Mouse (Mus musculus) hematopoietic stem cell, adult 5-6 weeks (primary cell): ENCODE measurements around the gene Nt5m. TPM values are rescaled to one million over a fixed set of nuclear protein-coding genes. Genes with fewer than 3 reads are reported as not detected.

Experiments
- ATAC-seq, 2 experiments: fragments of 125-278 bp in 1 of 2; replicated peaks in 1 of 2; 2 replicates each; pipeline ENCODE4 v1.8.0; 2016 to 2017; ENCODE audit warnings: inconsistent platforms in 2 of 2, mild to moderate bottlenecking in 2 of 2, moderate number of reproducible peaks in 2 of 2, low read depth in 1 of 2, moderate TSS enrichment in 1 of 2; ENCODE audit not compliant: low FRiP score in 2 of 2, poor library complexity in 2 of 2, severe bottlenecking in 2 of 2, insufficient read depth in 1 of 2, low TSS enrichment in 1 of 2
- total RNA-seq: library from RNA; stranded (forward); fragments of 172-1452, 232-1000 nt; gene quantifications from 2 replicates; pipeline ENCODE4 v1.2.3, GENCODE M21; 2017

The Nt5m gene
- total RNA-seq, 1 experiment from 2014 or later: 16.7 TPM

DNA sequence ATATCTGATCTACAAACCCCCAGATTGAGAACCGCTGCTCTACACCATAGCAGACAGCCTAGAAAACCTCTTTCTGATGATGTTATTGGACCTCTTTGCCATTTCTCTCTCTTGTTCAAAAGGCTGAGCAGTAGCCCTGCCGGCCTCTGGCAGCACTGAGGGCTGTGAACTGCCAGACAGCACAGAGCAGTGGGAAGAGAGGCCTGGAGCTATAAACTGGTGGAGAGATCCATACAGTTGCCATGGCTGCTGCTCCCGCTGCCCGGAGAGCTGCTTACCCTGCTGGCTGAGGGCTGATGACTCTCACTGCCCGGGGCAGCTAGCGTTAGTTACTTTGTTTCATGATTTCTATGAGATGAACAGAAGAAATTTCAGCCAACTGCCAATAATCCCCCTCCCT, 52.6 kb downstream of the Nt5m start:
- ATAC-seq: no peak

- ATAC-seq: peak; percentile 59 to 76; a peak in 3 of 4 replicates
Observed at GRCm38 (mm10) chr11:59893153-59893788, 54.0 kb downstream of the Nt5m start.

DNA sequence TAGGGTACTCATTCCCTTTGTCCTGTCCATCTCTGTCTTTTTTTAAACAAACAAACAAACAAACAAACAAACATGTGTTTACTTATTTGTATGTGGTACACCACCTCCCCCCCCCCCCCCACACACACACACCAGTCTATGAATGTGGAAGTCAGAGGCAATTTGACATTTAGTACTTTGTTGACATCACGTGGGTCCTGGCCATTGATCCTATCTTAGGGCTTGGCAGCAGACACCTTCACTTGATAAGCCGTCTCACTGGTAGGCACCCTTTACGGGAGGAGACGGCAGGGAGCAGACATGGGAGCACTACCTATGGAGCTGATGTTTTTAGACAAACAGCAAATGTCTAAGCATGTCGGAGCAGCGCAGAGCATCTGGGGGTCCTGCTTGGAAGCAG, 55.7 kb downstream of the Nt5m start:
- no peak for ATAC-seq

DNA sequence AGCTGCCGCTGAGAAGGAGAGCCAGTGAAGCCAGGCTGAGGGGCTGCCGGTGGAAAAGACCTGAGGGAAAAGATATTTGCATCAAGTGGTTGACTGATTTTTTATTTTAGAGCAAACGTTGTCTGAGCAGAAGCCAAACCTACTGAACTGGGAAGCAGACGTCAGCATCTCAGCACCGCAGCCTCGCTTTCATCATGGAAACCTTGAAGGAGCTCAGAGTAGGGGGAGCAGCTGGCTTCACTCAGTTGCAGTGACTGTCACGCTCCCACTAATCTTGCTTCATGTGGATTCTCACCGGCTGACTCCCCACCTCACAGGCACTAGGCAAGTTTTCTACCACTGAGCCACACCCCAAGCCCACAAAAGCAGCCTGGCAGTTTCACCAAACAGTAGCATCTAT, 56.1 kb downstream of the Nt5m start:
- no peak for ATAC-seq

DNA sequence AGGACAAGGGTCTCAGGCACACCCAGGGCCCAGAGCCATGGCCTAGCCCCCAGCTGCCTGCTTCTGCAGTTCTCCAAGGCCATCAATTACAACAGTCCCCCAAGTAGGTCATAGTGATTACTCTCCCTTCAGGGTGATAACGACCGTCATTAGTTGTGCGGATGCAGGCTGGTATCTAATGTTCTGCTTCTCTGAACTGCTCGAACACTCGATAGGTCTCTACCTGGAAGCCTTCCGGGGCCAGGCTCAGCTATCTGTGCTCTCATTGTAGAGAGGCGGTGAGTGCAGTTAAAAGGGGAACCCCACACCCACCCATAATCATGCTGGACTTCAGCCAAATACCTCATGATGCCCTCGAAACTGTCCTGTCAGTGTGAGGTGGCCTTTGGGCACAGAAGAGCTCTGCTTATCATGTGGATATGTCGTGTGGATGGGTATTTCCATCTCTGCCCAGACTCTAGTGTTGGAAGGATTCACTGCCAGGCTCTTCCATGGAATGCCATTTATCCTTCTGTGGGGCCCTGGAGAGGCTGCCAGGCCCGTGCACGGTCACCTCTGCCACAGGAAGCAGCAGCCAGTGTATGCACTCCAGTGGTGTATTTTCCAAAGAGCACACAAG, 58.8 kb downstream of the Nt5m start:
- no peak for ATAC-seq

- peak in 1 of 2 experiments; percentile 14; a peak in 1 of 4 replicates for ATAC-seq
Observed at GRCm38 (mm10) chr11:59899711-59900685, 60.8 kb downstream of the Nt5m start.

DNA sequence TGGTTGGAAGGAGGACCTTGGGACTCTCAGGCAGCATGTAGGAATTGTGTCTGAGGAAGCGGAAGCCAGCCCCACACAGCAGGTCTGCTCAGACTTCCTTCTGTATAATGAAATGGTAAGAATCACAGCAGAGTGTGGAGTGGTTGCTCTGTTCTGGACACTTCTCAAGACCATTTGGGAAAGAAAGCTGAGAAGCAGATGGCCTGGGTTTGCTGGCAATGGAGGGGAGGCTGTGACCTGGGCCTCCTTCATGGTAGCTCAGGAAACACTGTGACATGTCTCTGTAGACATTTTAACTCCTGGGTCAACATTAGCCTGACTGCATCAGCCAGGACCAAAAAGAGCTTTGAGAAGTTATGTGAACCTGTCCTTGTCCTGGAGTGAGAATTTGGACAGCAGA, 61.7 kb downstream of the Nt5m start:
- ATAC-seq: no peak

DNA sequence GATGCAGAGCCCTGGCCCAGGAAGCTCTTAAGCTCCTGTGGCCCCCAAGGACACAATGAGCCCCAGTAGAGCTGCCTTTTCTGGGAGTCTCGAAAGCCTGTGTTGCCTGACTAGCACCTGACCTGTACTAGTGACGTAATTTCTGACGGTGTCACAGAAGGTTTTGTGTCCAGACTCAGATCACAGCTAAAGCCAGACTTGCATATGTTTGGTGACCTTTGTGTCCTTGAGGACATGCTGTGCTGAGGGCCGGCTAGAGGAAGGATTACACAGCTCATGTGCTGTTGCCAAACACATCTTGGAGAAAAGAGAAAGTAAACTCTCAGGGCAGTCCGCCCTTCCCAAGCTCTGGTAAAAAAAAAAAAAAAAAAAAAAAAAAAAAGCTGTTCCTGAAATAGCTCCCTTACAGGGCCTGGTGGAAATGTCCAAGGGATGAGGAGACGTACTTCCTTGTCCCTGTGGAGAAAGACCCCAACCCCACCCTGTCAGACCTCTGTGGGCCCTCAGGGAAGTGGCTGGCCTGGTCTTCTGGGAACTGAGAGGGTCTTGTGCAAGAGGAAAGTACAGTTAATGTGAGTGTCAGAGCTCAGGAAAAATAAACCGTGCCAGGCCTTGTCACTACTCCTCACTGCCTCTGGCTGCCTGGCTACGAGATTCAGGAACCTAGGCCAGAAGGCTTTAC, 62.9 kb downstream of the Nt5m start:
- no peak; a peak in 1 of 4 replicates for ATAC-seq

- no peak for ATAC-seq
Observed at GRCm38 (mm10) chr11:59906521-59907123, 67.4 kb downstream of the Nt5m start.

- ATAC-seq: no peak
Observed at GRCm38 (mm10) chr11:59908446-59908845, 69.2 kb downstream of the Nt5m start.

- ATAC-seq: no peak
Observed at GRCm38 (mm10) chr11:59910586-59910985, 71.3 kb downstream of the Nt5m start.

GRCm38 (mm10) chr11:59911523-59911922, 72.3 kb downstream of the Nt5m start:
- no peak for ATAC-seq

DNA sequence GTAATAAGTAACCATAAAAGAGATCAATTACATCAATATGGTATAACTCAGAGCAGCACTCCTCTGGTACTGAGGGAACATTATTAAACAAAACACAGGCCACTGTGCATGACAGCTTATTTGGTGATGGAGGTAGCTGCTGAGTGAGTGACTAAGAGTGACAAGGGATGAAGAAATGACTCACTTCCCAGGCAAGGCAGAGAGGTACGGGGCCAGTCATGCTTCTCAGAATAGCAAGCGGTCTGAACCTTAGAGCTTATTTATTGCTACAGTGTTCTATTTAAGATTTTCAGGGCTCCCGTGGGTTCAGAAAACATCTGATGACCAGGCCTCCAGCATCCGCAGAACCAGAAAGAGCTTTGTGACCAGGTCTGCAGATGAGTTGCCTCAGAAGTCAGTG, 74.5 kb downstream of the Nt5m start:
- ATAC-seq: no peak

DNA sequence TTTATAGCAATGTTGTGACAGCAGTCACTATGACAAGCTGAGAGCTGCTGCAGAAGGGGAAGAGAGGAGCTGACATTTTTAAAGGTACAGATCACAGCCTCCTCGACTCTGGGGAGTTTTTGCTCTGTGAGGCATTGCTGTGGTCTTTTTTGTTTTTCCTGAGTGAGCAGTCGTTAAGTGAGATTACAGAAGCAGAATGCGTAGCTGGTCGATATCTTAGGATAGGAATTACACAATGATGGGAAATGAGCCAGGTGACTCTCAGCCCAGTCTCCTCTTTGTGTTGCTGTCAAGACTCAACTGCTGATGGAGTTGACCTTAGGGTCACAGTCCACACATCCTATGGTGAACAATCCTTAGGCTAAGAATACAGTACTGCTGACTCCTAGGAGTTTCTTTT, 78.8 kb downstream of the Nt5m start:
- no peak for ATAC-seq

DNA sequence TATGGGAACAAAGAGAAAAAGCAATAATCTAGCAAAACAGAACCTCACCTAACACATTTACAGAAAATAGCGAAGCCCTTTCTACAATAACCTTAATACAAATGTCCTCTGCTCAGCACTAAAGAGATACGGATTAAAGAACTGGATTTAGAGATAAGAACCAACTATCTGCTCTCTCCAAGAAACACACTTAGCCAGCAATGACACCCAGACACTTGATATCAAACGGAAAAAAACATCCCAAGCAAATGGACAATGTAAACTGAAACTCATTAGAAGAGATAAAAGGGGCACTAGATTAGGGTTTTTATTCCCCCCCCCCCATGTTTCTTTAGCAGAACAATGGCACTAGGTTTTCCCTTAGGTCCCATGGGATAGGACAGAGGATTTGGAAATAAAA, 80.2 kb downstream of the Nt5m start:
- ATAC-seq: no peak

DNA sequence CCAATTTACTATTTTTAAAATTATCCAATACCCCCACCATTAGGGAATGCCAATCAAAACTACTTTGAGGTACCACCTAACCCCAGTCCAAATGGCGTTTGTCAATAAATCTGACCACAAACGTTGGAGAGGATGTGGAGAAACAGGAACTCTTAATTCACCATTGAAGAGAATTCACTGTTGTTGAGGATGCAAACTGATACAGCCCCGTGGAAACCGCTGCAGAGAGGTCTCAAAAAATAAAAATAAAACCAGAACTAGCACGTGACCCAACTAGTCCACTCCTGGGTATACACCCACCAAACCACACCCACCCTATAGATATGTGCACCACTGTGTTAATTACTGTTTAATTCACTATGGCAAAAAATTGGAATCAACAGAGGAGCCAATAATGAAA, 81.1 kb downstream of the Nt5m start:
- peak; percentile 22 to 48; a peak in 1 of 4 replicates for ATAC-seq

DNA sequence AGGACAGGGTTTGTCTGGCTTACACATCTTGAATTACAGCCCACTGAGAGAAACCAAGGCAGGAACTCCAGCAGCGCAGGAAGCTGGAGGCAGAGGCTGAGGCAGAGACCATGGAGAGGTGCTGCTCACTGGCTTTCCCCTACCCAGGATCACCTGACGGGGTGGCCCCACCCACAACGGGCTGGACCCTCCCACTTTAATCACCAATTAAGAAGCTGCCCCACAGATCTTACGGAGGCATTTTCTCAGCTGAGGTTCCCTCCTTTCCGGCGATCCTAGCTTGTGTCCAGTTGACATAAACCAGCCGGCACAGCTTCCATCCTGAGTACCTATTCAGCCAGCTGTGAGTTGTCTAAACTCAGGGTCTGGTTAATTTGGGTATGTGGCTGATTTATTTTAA, 82.0 kb downstream of the Nt5m start:
- ATAC-seq: no peak
